Comparison of ENCODE assay signal across 10 mouse cellular contexts in the genomic region with DNA sequence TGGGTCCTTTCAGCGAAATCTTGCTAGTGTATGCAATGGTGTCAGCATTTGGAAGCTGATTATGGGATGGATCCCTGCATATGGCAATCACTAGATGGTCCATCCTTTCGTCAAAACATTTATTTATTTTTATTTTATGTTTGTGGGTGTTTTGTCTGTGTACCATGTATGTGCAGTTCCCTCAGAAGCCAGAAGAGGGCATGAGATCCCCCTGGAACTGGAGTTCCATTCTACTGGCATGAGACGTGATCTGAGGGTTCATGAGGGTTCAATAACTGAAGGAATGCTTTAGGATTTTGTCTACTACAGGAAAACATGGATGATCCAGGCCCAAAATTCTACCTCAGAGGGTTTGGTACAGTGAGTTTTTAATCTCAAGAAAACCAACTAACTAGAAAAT. TPM values are rescaled to one million over a fixed set of nuclear protein-coding genes. Genes with fewer than 3 reads are reported as not detected.
DNase-seq lines count a peak whose midpoint lies in the region; ATAC-seq and TF ChIP-seq lines count a peak whose summit lies in the region.
"Had no signal": no experiment of that assay in that cellular context is flagged by ENCODE, and none has a peak within 500 bp of the region (broad histone marks: within the 10 kb centered on the region; RNA-seq: fewer than 3 reads in every experiment).

No protein-coding gene starts in this region.

- ATAC-seq in activated CD4-positive, CD25-positive, alpha-beta regulatory T cell, adult 4 months = no peak
- no peak for ATAC-seq in forebrain, embryonic 15.5 days (replicated peaks)
- ATAC-seq: Patski had no signal

- no peaks in the 10 kb centered on the region for H3K9me3 ChIP-seq in embryonic facial prominence, embryonic 10.5 days
- no peaks in the 10 kb centered on the region for H3K9me3 ChIP-seq in forebrain, embryonic 15.5 days
- H3K9me3 ChIP-seq: limb, embryonic 15.5 days had no signal

- H3K27ac ChIP-seq in gastrocnemius, adult 2 months = no peak overlapping the region
- no peak overlapping the region for H3K27ac ChIP-seq in embryonic facial prominence, embryonic 10.5 days (replicated peaks)
- H3K27ac ChIP-seq in forebrain, embryonic 15.5 days (replicated peaks) = no peak overlapping the region
- H3K27ac ChIP-seq: limb, embryonic 15.5 days had no signal

- peak; percentile 57 for TF ChIP-seq CTCF in gastrocnemius, adult 2 months (IDR thresholded peaks at IDR 0.05)

- intact Hi-C loops in gastrocnemius, adult 2 months (cut with DNase I) = loop anchor here (5.0 kb wide), 1 partner anchor 145 kb away; no protein-coding TSS in a partner anchor

- H3K4me2 ChIP-seq in forebrain, embryonic 15.5 days (replicated peaks) = no peak overlapping the region
- H3K4me2 ChIP-seq: limb, embryonic 15.5 days had no signal

- no peak for DNase-seq in gastrocnemius, adult 2 months
- no peak for DNase-seq in gastrocnemius, postnatal 4 days (ENCODE audit: low spot score in 2 of 2)
- DNase-seq in right cerebral cortex, postnatal 14 days = peak; percentile 13
- DNase-seq in right cerebral cortex, postnatal 10 days (ENCODE audit: low spot score in 2 of 2) = no peak
- peak; percentile 41 for DNase-seq in embryonic facial prominence, embryonic 10.5 days (ENCODE audit: low spot score)
- DNase-seq in retina, embryonic 14.5 days (ENCODE audit: low spot score) = peak; percentile 5

- H3K4me3 ChIP-seq in gastrocnemius, adult 2 months = no peak overlapping the region
- no peak overlapping the region for H3K4me3 ChIP-seq in embryonic facial prominence, embryonic 10.5 days
- no peak overlapping the region for H3K4me3 ChIP-seq in forebrain, embryonic 15.5 days
- H3K4me3 ChIP-seq: limb, embryonic 15.5 days had no signal

- H3K4me1 ChIP-seq in embryonic facial prominence, embryonic 10.5 days = no peaks in the 10 kb centered on the region
- H3K4me1 ChIP-seq in forebrain, embryonic 15.5 days = no peaks in the 10 kb centered on the region
- H3K4me1 ChIP-seq: limb, embryonic 15.5 days had no signal

- H3K27me3 ChIP-seq in embryonic facial prominence, embryonic 10.5 days (replicated peaks; ENCODE audit: low read depth, poor library complexity, severe bottlenecking) = no peaks in the 10 kb centered on the region
- H3K27me3 ChIP-seq in forebrain, embryonic 15.5 days = no peaks in the 10 kb centered on the region
- H3K27me3 ChIP-seq: limb, embryonic 15.5 days; Patski had no signal

- no peaks in the 10 kb centered on the region for H3K36me3 ChIP-seq in embryonic facial prominence, embryonic 10.5 days (replicated peaks)
- H3K36me3 ChIP-seq in forebrain, embryonic 15.5 days = no peaks in the 10 kb centered on the region
- H3K36me3 ChIP-seq: limb, embryonic 15.5 days had no signal

- no peak overlapping the region for H3K9ac ChIP-seq in forebrain, embryonic 15.5 days (replicated peaks)
- H3K9ac ChIP-seq: limb, embryonic 15.5 days had no signal

- WGBS in embryonic facial prominence, embryonic 10.5 days = 52% methylated on average over 3 of the region's 3 CpGs
- WGBS in forebrain, embryonic 15.5 days = 54% methylated on average over 3 of the region's 3 CpGs

RNA-seq across cellular contexts. Expression of a gene that starts 28.3 kb away (rescaled TPM):
- under 1 TPM; 0.28 to 0.98 TPM for total RNA-seq in gastrocnemius, adult 2 months (2021)
- 10 to 100 TPM; 12.9 to 13.7 TPM for total RNA-seq in gastrocnemius, postnatal 4 days (2021)
- polyA plus RNA-seq in embryonic facial prominence, embryonic 10.5 days (2016; fragmentation: Nextera tagmentation; extraction: Ambion mirVana) = 3.7 and 4.1 TPM in 2 replicates
- not detected for polyA plus RNA-seq in activated CD4-positive, CD25-positive, alpha-beta regulatory T cell, adult 4 months (2017; shearing (Covaris generic))
- 5.8 and 6.5 TPM in 2 replicates for polyA plus RNA-seq in forebrain, embryonic 15.5 days (2015; fragmentation: Nextera tagmentation; extraction: Ambion mirVana)

Comparison
In these comparisons a context has a peak if more than half of its experiments do, and no peak if none do; other contexts are left out.
1. DNase-seq: peak in right cerebral cortex, postnatal 14 days (single experiment), embryonic facial prominence, embryonic 10.5 days (single experiment) and retina, embryonic 14.5 days (single experiment); none in gastrocnemius, adult 2 months (single experiment), gastrocnemius, postnatal 4 days (0 of 2) and right cerebral cortex, postnatal 10 days (0 of 2).